Mouse (Mus musculus): ENCODE results near the gene Mad2l1bp. TPM values are rescaled to one million over a fixed set of nuclear protein-coding genes. Genes with fewer than 3 reads are reported as not detected.

The Mad2l1bp gene
- polyA plus RNA-seq, 1 experiment from 2014 or later: 51.8 TPM

GRCm38 (mm10) chr17:46101906-46102305, 51.4 kb downstream of the Mad2l1bp start:
- no peak overlapping the region for H3K4me3 ChIP-seq
- H3K36me3 ChIP-seq: no peaks in the 10 kb centered on the region
- H3K9me3 ChIP-seq: no peaks in the 10 kb centered on the region
- no peak for ATAC-seq (ENCODE audit: borderline replicate concordance, extremely low read depth, low FRiP score, low TSS enrichment)
- no peak overlapping the region for H3K9ac ChIP-seq
- H3K4me2 ChIP-seq: no peak overlapping the region
- WGBS: 68% methylated on average over 9 of the region's 9 CpGs
- no peaks in the 10 kb centered on the region for H3K27me3 ChIP-seq
- peaks cover 20% of the 10 kb centered on the region for H3K4me1 ChIP-seq
- H3K27ac ChIP-seq: no peak overlapping the region

- Histone ChIP-seq H3K4me2 (no peak overlapping the region), H3K4me3 (no peak overlapping the region), H3K27me3 (peaks cover 3% of the 10 kb centered on the region; the same call in 1 of the 2 replicates), H3K27ac (no peak overlapping the region), H3K9me3 (no peaks in the 10 kb centered on the region), H3K4me1 (peaks cover 8% of the 10 kb centered on the region; the same call in 1 of the 2 replicates), H3K9ac (no peak overlapping the region), H3K36me3 (no peaks in the 10 kb centered on the region)
- WGBS: 26% methylated on average over 8 of the region's 8 CpGs
- peak; percentile 61; the same call in 1 of the 2 replicates for ATAC-seq (ENCODE audit: borderline replicate concordance, extremely low read depth, low FRiP score, low TSS enrichment)
Observed at GRCm38 (mm10) chr17:46098525-46098924, 54.8 kb downstream of the Mad2l1bp start.

Other genes with a start within 250 kb of the Mad2l1bp start
- 5.1 and 6.2 TPM in 2 replicates for gene Vegfa, start 121.2 kb downstream of the Mad2l1bp start, polyA plus RNA-seq (2015; fragmentation: Nextera tagmentation; extraction: Ambion mirVana)
- gene Mrps18a, start 42.6 kb downstream of the Mad2l1bp start, polyA plus RNA-seq (2015; fragmentation: Nextera tagmentation; extraction: Ambion mirVana): 143 TPM in 2 replicates
- 17.0 and 19.4 TPM in 2 replicates for gene Rsph9, start 9.3 kb downstream of the Mad2l1bp start, polyA plus RNA-seq (2015; fragmentation: Nextera tagmentation; extraction: Ambion mirVana)
- 40.5 and 50.9 TPM in 2 replicates for gene Gtpbp2, start 7.5 kb upstream of the Mad2l1bp start, polyA plus RNA-seq (2015; fragmentation: Nextera tagmentation; extraction: Ambion mirVana)
- gene Polh, start 49.1 kb upstream of the Mad2l1bp start, polyA plus RNA-seq (2015; fragmentation: Nextera tagmentation; extraction: Ambion mirVana): 21.4 and 21.9 TPM in 2 replicates
- 34.6 and 35.5 TPM in 2 replicates for gene Xpo5, start 49.2 kb upstream of the Mad2l1bp start, polyA plus RNA-seq (2015; fragmentation: Nextera tagmentation; extraction: Ambion mirVana)
- gene Polr1c, start 94.5 kb upstream of the Mad2l1bp start, polyA plus RNA-seq (2015; fragmentation: Nextera tagmentation; extraction: Ambion mirVana): 84.6 and 92.4 TPM in 2 replicates
- 102 and 118 TPM in 2 replicates for gene Yipf3, start 94.5 kb upstream of the Mad2l1bp start, polyA plus RNA-seq (2015; fragmentation: Nextera tagmentation; extraction: Ambion mirVana)
- 0.66 and 0.79 TPM in 2 replicates for gene Lrrc73, start 100.0 kb upstream of the Mad2l1bp start, polyA plus RNA-seq (2015; fragmentation: Nextera tagmentation; extraction: Ambion mirVana)
- gene Tjap1, start 129.5 kb upstream of the Mad2l1bp start, polyA plus RNA-seq (2015; fragmentation: Nextera tagmentation; extraction: Ambion mirVana): 36.2 and 37.5 TPM in 2 replicates
- 0.93 and 1.7 TPM in 2 replicates for gene Dlk2, start 143.9 kb upstream of the Mad2l1bp start, polyA plus RNA-seq (2015; fragmentation: Nextera tagmentation; extraction: Ambion mirVana)
- 3.9 and 5.3 TPM in 2 replicates for gene Abcc10, start 174.8 kb upstream of the Mad2l1bp start, polyA plus RNA-seq (2015; fragmentation: Nextera tagmentation; extraction: Ambion mirVana)
- 8.9 and 9.8 TPM in 2 replicates for gene Zfp318, start 230.2 kb upstream of the Mad2l1bp start, polyA plus RNA-seq (2015; fragmentation: Nextera tagmentation; extraction: Ambion mirVana)

All from lung, embryonic 15.5 days (tissue).